Mouse (Mus musculus) frontal cortex, postnatal 10 days (tissue): ENCODE measurements around the gene Cul5.
A peak's percentile ranks its signal among the peaks of the same experiment; 100 is the strongest.

Experiments
- DNase-seq, 2 experiments: peaks; one replicate each; pipeline ENCODE4 v3.0.0; 2022; ENCODE audit warnings: low spot score in 2 of 2, mixed read lengths in 1 of 2

Cul5 gene

DNA sequence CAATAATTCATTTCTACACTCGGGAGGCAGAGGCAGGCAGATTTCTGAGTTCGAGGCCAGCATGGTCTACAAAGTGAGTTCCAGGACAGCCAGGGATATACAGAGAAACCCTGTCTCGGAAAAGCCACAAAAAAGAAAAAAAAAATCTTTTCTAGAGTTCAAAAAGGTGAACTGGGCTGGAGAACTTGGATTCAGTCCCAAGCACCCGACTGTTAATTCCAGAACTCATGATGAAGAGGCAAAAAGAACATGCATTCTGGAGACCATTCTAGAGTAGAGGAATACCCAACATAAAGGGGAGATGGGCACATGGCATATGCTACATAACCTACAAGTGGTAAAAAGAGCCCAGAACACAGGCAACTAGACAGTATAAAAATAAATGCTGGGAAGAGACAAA, 62.0 kb downstream of the Cul5 start:
- DNase-seq, result no peak

DNA sequence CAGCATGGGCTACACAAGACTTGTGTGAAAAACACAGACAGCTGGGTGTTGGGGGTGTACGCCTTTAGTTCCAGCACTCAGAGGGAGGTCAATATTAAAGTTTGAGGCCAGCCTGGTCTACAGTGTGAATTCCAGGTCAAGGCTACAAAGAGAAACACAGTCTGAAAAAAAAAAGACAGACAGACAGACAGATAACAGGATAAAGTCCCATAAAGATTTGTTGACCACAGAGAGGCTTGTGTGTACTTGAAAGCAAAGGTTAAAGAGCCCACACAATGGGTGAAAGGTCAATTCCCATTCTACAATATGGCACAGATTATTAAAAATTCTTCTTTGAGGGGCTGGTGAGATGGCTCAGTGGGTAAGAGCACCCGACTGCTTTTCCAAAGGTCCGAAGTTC, 62.6 kb downstream of the Cul5 start:
- DNase-seq, result no peak

GRCm38 (mm10) chr9:53604954-53605353, 64.9 kb downstream of the Cul5 start:
- DNase-seq, result no peak

DNA sequence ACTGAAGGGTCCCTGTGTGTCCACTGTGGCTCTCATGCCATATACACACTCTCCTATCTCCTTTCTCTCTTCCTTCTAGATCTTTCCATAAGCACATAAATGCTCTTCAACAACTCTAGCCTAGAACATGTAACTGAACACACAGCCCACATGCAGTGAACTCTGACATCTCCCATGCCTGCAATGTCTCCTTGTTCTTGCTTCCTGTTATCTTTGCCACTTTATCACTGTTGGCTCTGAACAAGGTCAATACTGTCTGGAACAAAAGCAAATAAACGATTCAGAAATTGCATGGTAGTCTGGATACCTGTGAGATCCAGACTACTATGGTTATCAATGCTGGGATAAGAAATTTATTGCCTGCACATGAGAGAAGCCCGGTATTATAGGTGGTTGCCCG, 66.0 kb downstream of the Cul5 start:
- no peak for DNase-seq

DNA sequence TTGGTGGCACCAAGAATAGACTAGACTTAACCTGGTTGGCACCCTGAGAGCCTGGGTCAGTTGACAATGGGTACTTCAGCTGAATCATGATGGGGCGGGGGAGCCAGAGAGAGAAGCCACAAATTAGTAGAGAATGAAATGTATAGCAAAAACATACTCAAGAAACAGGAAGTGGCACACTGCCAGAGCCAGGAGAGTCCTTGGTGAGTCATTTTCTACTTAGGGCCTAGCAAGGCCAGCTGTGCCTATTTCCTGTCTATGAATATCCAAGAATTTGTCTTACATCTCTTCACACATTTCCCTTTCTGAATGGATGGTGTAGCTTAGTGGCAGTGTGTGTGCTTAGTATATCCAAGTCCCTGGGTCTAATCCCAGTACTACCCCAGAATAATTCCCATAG, 66.4 kb downstream of the Cul5 start:
- DNase-seq, result no peak

GRCm38 (mm10) chr9:53601541-53601940, 68.3 kb downstream of the Cul5 start:
- no peak for DNase-seq

DNA sequence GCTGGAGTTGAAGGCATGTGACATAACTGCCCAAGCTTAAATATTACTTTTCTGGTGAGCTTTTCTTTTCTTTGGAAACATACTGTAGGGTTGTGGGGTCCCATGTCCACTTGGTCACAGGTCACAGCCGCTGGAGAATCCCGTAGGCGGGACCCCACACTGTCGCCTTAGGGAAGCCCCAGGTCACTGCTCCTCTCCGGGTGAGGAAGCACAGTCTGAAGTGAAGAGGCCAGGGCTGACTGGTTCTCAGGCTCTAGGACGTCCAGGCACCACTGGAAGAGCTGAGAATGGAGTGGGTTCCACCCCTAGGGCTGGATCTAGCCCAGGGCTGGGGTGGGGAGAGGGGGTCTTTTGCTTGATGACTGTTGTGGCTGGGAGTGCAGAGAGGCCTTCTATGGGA, 71.2 kb downstream of the Cul5 start:
- no peak for DNase-seq

GRCm38 (mm10) chr9:53596971-53597600, 72.7 kb downstream of the Cul5 start:
- DNase-seq, result no peak

DNA sequence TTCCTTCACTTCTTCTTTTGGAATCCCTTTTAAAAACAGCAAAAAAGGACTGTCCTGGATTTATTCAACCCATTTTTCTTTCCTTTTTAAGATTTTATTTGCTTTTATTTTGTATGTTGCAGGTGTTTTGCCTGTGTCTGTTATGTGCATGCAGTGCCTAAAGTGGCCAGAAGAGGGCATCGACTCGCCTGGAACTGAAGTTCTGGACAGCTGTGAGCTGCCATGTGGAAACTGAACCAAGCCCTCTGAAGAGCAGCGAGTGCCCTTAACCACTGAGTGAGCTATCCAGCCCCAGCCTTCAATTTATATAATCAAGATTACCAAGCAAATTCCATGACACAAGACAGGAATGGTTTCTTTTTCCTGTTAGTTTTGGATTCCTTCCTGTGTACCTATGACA, 75.0 kb downstream of the Cul5 start:
- DNase-seq, result peak in 1 of 2 experiments; percentile 41

- no peak for DNase-seq
These were observed 87.9 kb downstream of the Cul5 start for GRCm38 (mm10) chr9:53581870-53582269.

DNA sequence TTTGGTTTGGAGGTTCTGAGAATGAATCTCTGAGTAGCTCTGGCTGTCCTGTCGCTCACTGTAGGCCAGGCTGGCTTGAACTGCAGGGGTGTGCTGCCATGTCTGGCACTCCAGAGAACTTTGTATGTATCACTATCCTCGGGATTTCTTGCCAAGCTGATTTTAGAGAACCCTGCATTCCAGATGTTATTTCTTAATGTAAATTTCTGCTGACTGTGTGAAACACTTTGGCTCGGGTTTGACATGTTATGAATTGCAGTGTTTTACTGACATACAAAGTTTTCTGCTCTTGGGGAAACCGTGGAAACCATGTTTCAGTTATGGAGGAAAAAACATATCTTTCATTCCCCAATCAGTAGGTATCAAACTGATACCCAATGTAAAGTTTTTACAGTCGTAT, 94.1 kb downstream of the Cul5 start:
- DNase-seq, result no peak

- no peak for DNase-seq
These were observed 97.1 kb downstream of the Cul5 start for GRCm38 (mm10) chr9:53572516-53573307.

GRCm38 (mm10) chr9:53570662-53571061, 99.2 kb downstream of the Cul5 start:
- DNase-seq, result no peak
